ENCODE assay signal across 26 mouse cellular contexts in genomic region chr17:87823031-87823430, GRCm38 (mm10). TPM values are rescaled to one million over a fixed set of nuclear protein-coding genes. Genes with fewer than 3 reads are reported as not detected.
"Had no signal": no experiment of that assay in that cellular context is flagged by ENCODE, and none has a peak within 500 bp of the region (broad histone marks: within the 10 kb centered on the region; RNA-seq: fewer than 3 reads in every experiment).

No protein-coding gene starts in this region.

- H3K36me3 ChIP-seq: heart, embryonic 12.5 days; hindbrain, embryonic 10.5 days; hindbrain, embryonic 12.5 days; limb, embryonic 13.5 days; limb, embryonic 15.5 days; liver, embryonic 13.5 days had no signal

- H3K9me3 ChIP-seq: limb, embryonic 15.5 days had no signal

- H3K4me3 ChIP-seq: gastrocnemius, adult 2 months; heart, adult 2 months; heart, embryonic 12.5 days; hindbrain, embryonic 10.5 days; hindbrain, embryonic 12.5 days; layer of hippocampus, adult 2 months; left cerebral cortex, adult 2 months; limb, embryonic 13.5 days; limb, embryonic 15.5 days; liver, embryonic 13.5 days had no signal

- H3K27ac ChIP-seq: gastrocnemius, adult 2 months; heart, adult 2 months; hindbrain, embryonic 10.5 days; hindbrain, embryonic 12.5 days; hindbrain, embryonic 14.5 days; layer of hippocampus, adult 2 months; left cerebral cortex, adult 2 months; limb, embryonic 13.5 days; limb, embryonic 15.5 days; liver, embryonic 13.5 days had no signal

- H3K4me1 ChIP-seq: limb, embryonic 15.5 days; liver, embryonic 13.5 days had no signal

- DNase-seq: gastrocnemius, adult 2 months; gastrocnemius, postnatal 10 days; gastrocnemius, postnatal 25 days; heart, adult 2 months; heart, postnatal 10 days; heart, postnatal 4 days; kidney, adult 18-20 months; kidney, adult 8-10 months; kidney, postnatal 10 days; kidney, postnatal 25 days; kidney, postnatal 4 days; liver, embryonic 13.5 days had no signal

RNA-seq across cellular contexts. Expression of gene Kcnk12, which starts 25.2 kb away (rescaled TPM):
- polyA plus RNA-seq: heart, embryonic 14.5 days; heart, embryonic 16.5 days; inflammation-experienced regulatory T-cells, adult 6 months; intestine, postnatal 0 days; kidney, embryonic 14.5 days; kidney, embryonic 16.5 days; limb, embryonic 13.5 days; limb, embryonic 15.5 days had no signal
